Mouse (Mus musculus) thymus, adult 2 months (tissue): Measurements from ENCODE around the gene Ccser1.

Experiments used
- CTCF ChIP-seq: fragments of 200-500 bp; IDR thresholded peaks from 2 replicates; pipeline ENCODE4 v1.5.1; 2012; ENCODE audit warnings: mild to moderate bottlenecking, control low read depth, low read length, moderate library complexity, borderline replicate concordance; ENCODE audit not compliant: control insufficient read depth, poor library complexity, insufficient read depth; ENCODE audit errors: extremely low read depth
- POLR2A ChIP-seq: fragments of 200-500 bp; IDR thresholded peaks from 2 replicates; pipeline ENCODE4 v1.6.1; 2012; ENCODE audit warnings: mild to moderate bottlenecking, low read length, control low read depth, moderate library complexity; ENCODE audit not compliant: control insufficient read depth, poor library complexity, insufficient read depth; ENCODE audit errors: extremely low read depth

DNA sequence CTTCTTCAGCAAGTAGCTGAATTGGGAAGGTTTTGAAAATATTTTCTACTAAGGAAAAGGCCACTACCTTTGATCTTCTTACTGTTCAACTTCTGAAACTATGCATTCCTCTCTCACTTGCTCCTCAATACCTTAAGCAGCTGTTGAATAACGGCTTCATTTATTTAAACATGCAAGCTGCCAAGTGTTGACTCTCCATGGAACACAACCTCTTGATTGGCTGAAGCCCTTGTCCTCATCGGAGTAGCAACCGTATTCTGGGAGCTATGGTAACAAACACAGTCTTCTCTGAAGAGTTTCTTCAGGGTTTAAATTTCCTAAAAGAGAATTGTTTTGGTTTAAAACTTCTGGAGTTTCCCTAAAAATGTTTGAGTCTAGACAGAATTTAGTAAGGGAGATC is 27.2 kb upstream of the Ccser1 start:
- TF ChIP-seq CTCF: no peak
- no peak for TF ChIP-seq POLR2A
